Mouse (Mus musculus): ENCODE results near the gene Mrpl43.

Gene Mrpl43

GRCm38 (mm10) chr19:45029571-45029970 is 23.3 kb upstream of the Mrpl43 start:
- no peak for DNase-seq (ENCODE audit: low read depth, low spot score)

- DNase-seq (ENCODE audit: low read depth, low spot score) = no peak
Observed at GRCm38 (mm10) chr19:45028746-45029145, 22.5 kb upstream of the Mrpl43 start.

GRCm38 (mm10) chr19:45027848-45028247 is 21.6 kb upstream of the Mrpl43 start:
- no peak for DNase-seq (ENCODE audit: low read depth, low spot score)

- DNase-seq (ENCODE audit: low read depth, low spot score) = no peak
Observed at GRCm38 (mm10) chr19:45026958-45027670, 20.9 kb upstream of the Mrpl43 start.

- DNase-seq (ENCODE audit: low read depth, low spot score) = no peak
Observed at GRCm38 (mm10) chr19:45025937-45026568, 19.8 kb upstream of the Mrpl43 start.

- DNase-seq (ENCODE audit: low read depth, low spot score) = no peak
Observed at GRCm38 (mm10) chr19:45024775-45025174, 18.5 kb upstream of the Mrpl43 start.

GRCm38 (mm10) chr19:45023993-45024392 is 17.8 kb upstream of the Mrpl43 start:
- DNase-seq (ENCODE audit: low read depth, low spot score) = no peak

GRCm38 (mm10) chr19:45021362-45021761 is 15.1 kb upstream of the Mrpl43 start:
- DNase-seq (ENCODE audit: low read depth, low spot score) = no peak

- no peak for DNase-seq (ENCODE audit: low read depth, low spot score)
Observed at GRCm38 (mm10) chr19:45020348-45020747, 14.1 kb upstream of the Mrpl43 start.

GRCm38 (mm10) chr19:45018351-45018831 is 12.1 kb upstream of the Mrpl43 start:
- no peak for DNase-seq (ENCODE audit: low read depth, low spot score)

- DNase-seq (ENCODE audit: low read depth, low spot score) = no peak
Observed at GRCm38 (mm10) chr19:45017909-45018308, 11.7 kb upstream of the Mrpl43 start.

- peak; percentile 67 for DNase-seq (ENCODE audit: low read depth, low spot score)
Observed at GRCm38 (mm10) chr19:45017216-45017771, 11.1 kb upstream of the Mrpl43 start.

GRCm38 (mm10) chr19:45016341-45017215 is 10.3 kb upstream of the Mrpl43 start:
- peak; percentile 83 for DNase-seq (ENCODE audit: low read depth, low spot score)

- peak; percentile 91 for DNase-seq (ENCODE audit: low read depth, low spot score)
Observed at GRCm38 (mm10) chr19:45015518-45016281, 9.5 kb upstream of the Mrpl43 start.

- peak; percentile 66 for DNase-seq (ENCODE audit: low read depth, low spot score)
Observed at GRCm38 (mm10) chr19:45014981-45015402, 8.8 kb upstream of the Mrpl43 start.

- DNase-seq (ENCODE audit: low read depth, low spot score) = peak; percentile 68
Observed at GRCm38 (mm10) chr19:45014335-45014971, 8.2 kb upstream of the Mrpl43 start, which contains the start of gene Lzts2. Gene Lzts2, plus strand, starts transcription at chr19:45014414.

- no peak for DNase-seq (ENCODE audit: low read depth, low spot score)
Observed at GRCm38 (mm10) chr19:45013581-45014225, 7.5 kb upstream of the Mrpl43 start.

- peak; percentile 39 for DNase-seq (ENCODE audit: low read depth, low spot score)
Observed at GRCm38 (mm10) chr19:45012636-45013035, 6.4 kb upstream of the Mrpl43 start.

GRCm38 (mm10) chr19:45012219-45012618 is 6.0 kb upstream of the Mrpl43 start:
- no peak for DNase-seq (ENCODE audit: low read depth, low spot score)

GRCm38 (mm10) chr19:45010646-45011045 is 4.4 kb upstream of the Mrpl43 start:
- DNase-seq (ENCODE audit: low read depth, low spot score) = no peak

All from A20 (cell line).